Mouse (Mus musculus) midbrain, postnatal 0 days (tissue): ENCODE measurements at regions not wholly inside any gene's neighbourhood (a gene's known extent, or its start where the extent isn't known, plus 50 kb on each side); places are given as distances from the start of the nearest gene placed in this dataset.

Experiments used
- ATAC-seq: fragments of 200-750 bp; cut with Nextera tagmentation; 2 replicates; pipeline ENCODE4 v1.8.0; 2017; ENCODE audit warnings: moderate number of reproducible peaks, mild to moderate bottlenecking, moderate TSS enrichment, moderate library complexity; ENCODE audit not compliant: low FRiP score
- DNase-seq: peaks from one replicate; pipeline ENCODE4 v3.0.0-alpha.2; 2015; ENCODE audit warnings: low spot score
- H3K27ac ChIP-seq: fragments of 300-500 bp; sonication (generic); 2 replicates; pipeline ENCODE4 v1.5.1; 2014; ENCODE audit warnings: low read depth, mild to moderate bottlenecking, low read length, mixed read lengths
- H3K27me3 ChIP-seq: fragments of 300-500 bp; sonication (generic); 2 replicates; pipeline ENCODE4 v1.6.1; 2014; ENCODE audit warnings: low read length, control low read depth, mixed read lengths; ENCODE audit not compliant: insufficient read depth
- H3K36me3 ChIP-seq: fragments of 300-500 bp; sonication (generic); 2 replicates; pipeline ENCODE4 v1.6.1; 2014; ENCODE audit warnings: low read length, control low read depth, mixed read lengths; ENCODE audit not compliant: insufficient read depth
- H3K4me1 ChIP-seq: fragments of 300-500 bp; sonication (generic); 2 replicates; pipeline ENCODE4 v1.6.1; 2014; ENCODE audit warnings: mild to moderate bottlenecking, control low read depth, antibody characterized with exemption, low read length, mixed read lengths; ENCODE audit not compliant: insufficient read depth
- H3K4me2 ChIP-seq: fragments of 300-500 bp; sonication (generic); 2 replicates; pipeline ENCODE4 v1.6.1; 2014; ENCODE audit warnings: low read depth, mild to moderate bottlenecking, low read length, mixed read lengths; ENCODE audit not compliant: poor library complexity, severe bottlenecking
- H3K4me3 ChIP-seq: fragments of 300-500 bp; sonication (generic); 2 replicates; pipeline ENCODE4 v1.5.1; 2014; ENCODE audit warnings: low read depth, mild to moderate bottlenecking, low read length, moderate library complexity
- H3K9ac ChIP-seq: fragments of 300-500 bp; sonication (generic); replicated peaks from 2 replicates; pipeline ENCODE4 v1.6.1; 2014; ENCODE audit warnings: mild to moderate bottlenecking, low read length, moderate library complexity, mixed read lengths; ENCODE audit not compliant: poor library complexity, severe bottlenecking
- H3K9me3 ChIP-seq: fragments of 300-500 bp; sonication (generic); 2 replicates; pipeline ENCODE4 v1.6.1; 2016; ENCODE audit warnings: low read length, control low read depth
- CTCF ChIP-seq: IDR thresholded peaks from 2 replicates; pipeline ENCODE4 v1.5.1; 2016; ENCODE audit warnings: antibody characterized with exemption, mild to moderate bottlenecking
- WGBS: fragments of 180-500 bp; shearing (Covaris S2); extraction: QIAGEN DNeasy Blood & Tissue Kit; methylation state at CpG from one replicate; pipeline ENCODE4 v1.1.7; 2014; 5-methylcytosine and 5-hydroxymethylcytosine counted together

GRCm38 (mm10) chr1:13798848-13799247, 2294.3 kb downstream of the 4930444P10Rik start:
- Histone ChIP-seq H3K4me3 (no peak overlapping the region), H3K27me3 (no peaks in the 10 kb centered on the region), H3K36me3 (no peaks in the 10 kb centered on the region), H3K4me1 (no peaks in the 10 kb centered on the region), H3K9me3 (no peaks in the 10 kb centered on the region), H3K27ac (no peak overlapping the region), H3K9ac (no peak overlapping the region), H3K4me2 (no peak overlapping the region)
- no peak for DNase-seq
- ATAC-seq, result no peak
- no peak for TF ChIP-seq CTCF
- 72% methylated on average over 1 of the region's 1 CpGs for WGBS

GRCm38 (mm10) chr1:13795196-13795595, 2297.9 kb downstream of the 4930444P10Rik start:
- Histone ChIP-seq H3K4me2 (no peak overlapping the region), H3K36me3 (no peaks in the 10 kb centered on the region), H3K27me3 (no peaks in the 10 kb centered on the region), H3K4me3 (no peak overlapping the region), H3K4me1 (no peaks in the 10 kb centered on the region), H3K9ac (no peak overlapping the region), H3K27ac (no peak overlapping the region), H3K9me3 (no peaks in the 10 kb centered on the region)
- DNase-seq (no peak), ATAC-seq (no peak)
- no peak for TF ChIP-seq CTCF

GRCm38 (mm10) chr1:13789318-13790085, 2303.6 kb downstream of the 4930444P10Rik start:
- Histone ChIP-seq H3K4me3 (no peak overlapping the region), H3K4me1 (no peaks in the 10 kb centered on the region)
- DNase-seq, result peak; percentile 83

GRCm38 (mm10) chr1:13787016-13787415, 2306.1 kb downstream of the 4930444P10Rik start:
- DNase-seq (no peak), ATAC-seq (no peak)
- Histone ChIP-seq H3K9me3 (no peaks in the 10 kb centered on the region), H3K27ac (no peak overlapping the region), H3K4me3 (no peak overlapping the region), H3K36me3 (no peaks in the 10 kb centered on the region), H3K27me3 (no peaks in the 10 kb centered on the region), H3K4me1 (no peaks in the 10 kb centered on the region), H3K4me2 (no peak overlapping the region), H3K9ac (no peak overlapping the region)
- no peak for TF ChIP-seq CTCF
- WGBS, result 55% methylated on average over 2 of the region's 2 CpGs

More at GRCm38 (mm10) chr1:13789318-13790085, 2303.6 kb downstream of the 4930444P10Rik start:
- H3K36me3 ChIP-seq, result no peaks in the 10 kb centered on the region
- peak; percentile 94 for TF ChIP-seq CTCF
- no peak overlapping the region for H3K9ac ChIP-seq
- peak overlapping the region; percentile 33 for H3K4me2 ChIP-seq
- H3K27ac ChIP-seq, result no peak overlapping the region
- H3K9me3 ChIP-seq, result no peaks in the 10 kb centered on the region
- WGBS, result 40% methylated on average over 13 of the region's 13 CpGs
- no peaks in the 10 kb centered on the region for H3K27me3 ChIP-seq
- ATAC-seq, result peak; percentile 78

GRCm38 (mm10) chr1:13784396-13784795, 2308.7 kb downstream of the 4930444P10Rik start:
- no peaks in the 10 kb centered on the region for H3K27me3 ChIP-seq
- ATAC-seq (no peak), DNase-seq (peak; percentile 88)
- H3K4me3 ChIP-seq, result no peak overlapping the region
- no peaks in the 10 kb centered on the region for H3K9me3 ChIP-seq
- peak; percentile 91 for TF ChIP-seq CTCF
- H3K27ac ChIP-seq, result no peak overlapping the region
- no peaks in the 10 kb centered on the region for H3K36me3 ChIP-seq
- H3K4me2 ChIP-seq, result no peak overlapping the region
- no peak overlapping the region for H3K9ac ChIP-seq
- no peaks in the 10 kb centered on the region for H3K4me1 ChIP-seq
- WGBS, result 2% methylated on average over 4 of the region's 4 CpGs

GRCm38 (mm10) chr1:13782633-13783032, 2310.5 kb downstream of the 4930444P10Rik start:
- Histone ChIP-seq H3K4me1 (no peaks in the 10 kb centered on the region), H3K4me2 (no peak overlapping the region), H3K9ac (no peak overlapping the region), H3K4me3 (no peak overlapping the region), H3K36me3 (no peaks in the 10 kb centered on the region), H3K27me3 (no peaks in the 10 kb centered on the region), H3K9me3 (no peaks in the 10 kb centered on the region), H3K27ac (no peak overlapping the region)
- ATAC-seq (no peak), DNase-seq (no peak)
- TF ChIP-seq CTCF, result no peak
- WGBS, result 88% methylated on average over 3 of the region's 3 CpGs
